Mouse (Mus musculus): ENCODE measurements at regions not wholly inside any gene's neighbourhood (a gene's known extent, or its start where the extent isn't known, plus 50 kb on each side); places are given as distances from the start of the nearest gene placed in this dataset.

DNA sequence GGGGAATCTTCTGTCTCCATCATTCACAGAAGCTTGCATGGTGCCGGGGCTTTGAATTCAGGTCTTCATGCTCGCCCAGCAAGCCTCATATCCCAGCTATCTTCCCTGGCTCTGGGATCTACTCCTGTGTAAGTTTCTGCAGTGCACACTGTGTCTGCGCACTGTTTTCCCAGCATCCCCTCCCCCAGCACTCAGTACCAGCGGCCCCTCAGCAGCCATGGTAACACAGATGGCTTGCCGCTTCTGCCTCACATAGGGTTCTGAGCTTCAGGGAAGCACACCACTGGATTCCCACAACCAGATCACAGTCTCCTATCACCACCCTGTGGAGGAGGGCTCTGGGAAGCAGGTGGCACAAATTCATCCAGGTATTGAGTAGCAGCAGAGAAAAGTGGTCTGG is 187.7 kb downstream of the Sh3bp4 start:
- no peak for TF ChIP-seq CTCF (IDR thresholded peaks at IDR 0.05; ENCODE audit: low read depth, low read length)
- no peak for TF ChIP-seq POLR2A (IDR thresholded peaks at IDR 0.05; ENCODE audit: extremely low read depth, insufficient read depth, low read length)
